Mouse (Mus musculus) thymus, adult 2 months (tissue): Measurements from ENCODE around the gene Dqx1. TPM values are rescaled to one million over a fixed set of nuclear protein-coding genes. Genes with fewer than 3 reads are reported as not detected.

Source experiments
- DNase-seq: peaks from one replicate; pipeline ENCODE4 v3.0.0; 2021
- H3K27ac ChIP-seq: fragments of 200-500 bp; 2 replicates; pipeline ENCODE4 v1.5.1; 2012; ENCODE audit warnings: low read length, control low read depth; ENCODE audit not compliant: control insufficient read depth, insufficient read depth
- H3K27me3 ChIP-seq: fragments of 200-500 bp; 2 replicates; pipeline ENCODE4 v1.6.1; 2012; ENCODE audit warnings: mild to moderate bottlenecking, low read length, moderate library complexity, mixed read lengths; ENCODE audit not compliant: control insufficient read depth, insufficient read depth
- H3K36me3 ChIP-seq: fragments of 200-500 bp; 2 replicates; pipeline ENCODE4 v1.6.1; 2012; ENCODE audit warnings: mild to moderate bottlenecking, low read length, moderate library complexity; ENCODE audit not compliant: control insufficient read depth, insufficient read depth
- H3K4me1 ChIP-seq: fragments of 200-500 bp; replicated peaks from 2 replicates; pipeline ENCODE4 v1.6.1; 2012; ENCODE audit warnings: low read length; ENCODE audit not compliant: control insufficient read depth, insufficient read depth
- H3K4me3 ChIP-seq: fragments of 200-500 bp; 2 replicates; pipeline ENCODE4 v1.5.1; 2012; ENCODE audit warnings: mild to moderate bottlenecking, low read length, control low read depth, moderate library complexity; ENCODE audit not compliant: control insufficient read depth, insufficient read depth
- CTCF ChIP-seq: fragments of 200-500 bp; IDR thresholded peaks from 2 replicates; pipeline ENCODE4 v1.5.1; 2012; ENCODE audit warnings: mild to moderate bottlenecking, control low read depth, low read length, moderate library complexity, borderline replicate concordance; ENCODE audit not compliant: control insufficient read depth, poor library complexity, insufficient read depth; ENCODE audit errors: extremely low read depth
- POLR2A ChIP-seq: fragments of 200-500 bp; IDR thresholded peaks from 2 replicates; pipeline ENCODE4 v1.6.1; 2012; ENCODE audit warnings: mild to moderate bottlenecking, low read length, control low read depth, moderate library complexity; ENCODE audit not compliant: control insufficient read depth, poor library complexity, insufficient read depth; ENCODE audit errors: extremely low read depth
- WGBS: fragments of 180-500 bp; shearing (Covaris S2); methylation state at CpG from one replicate; pipeline ENCODE4 v1.1.7; 2018; 5-methylcytosine and 5-hydroxymethylcytosine counted together
- polyA plus RNA-seq: library from polyadenylated mRNA; depleted of rRNA; stranded (reverse); fragments of >200 nt; gene quantifications from 2 replicates; pipeline ENCODE4 v1.2.3, GENCODE M21; 2012

Dqx1 gene
- polyA plus RNA-seq, 1 experiment, result 4.4 TPM

DNA sequence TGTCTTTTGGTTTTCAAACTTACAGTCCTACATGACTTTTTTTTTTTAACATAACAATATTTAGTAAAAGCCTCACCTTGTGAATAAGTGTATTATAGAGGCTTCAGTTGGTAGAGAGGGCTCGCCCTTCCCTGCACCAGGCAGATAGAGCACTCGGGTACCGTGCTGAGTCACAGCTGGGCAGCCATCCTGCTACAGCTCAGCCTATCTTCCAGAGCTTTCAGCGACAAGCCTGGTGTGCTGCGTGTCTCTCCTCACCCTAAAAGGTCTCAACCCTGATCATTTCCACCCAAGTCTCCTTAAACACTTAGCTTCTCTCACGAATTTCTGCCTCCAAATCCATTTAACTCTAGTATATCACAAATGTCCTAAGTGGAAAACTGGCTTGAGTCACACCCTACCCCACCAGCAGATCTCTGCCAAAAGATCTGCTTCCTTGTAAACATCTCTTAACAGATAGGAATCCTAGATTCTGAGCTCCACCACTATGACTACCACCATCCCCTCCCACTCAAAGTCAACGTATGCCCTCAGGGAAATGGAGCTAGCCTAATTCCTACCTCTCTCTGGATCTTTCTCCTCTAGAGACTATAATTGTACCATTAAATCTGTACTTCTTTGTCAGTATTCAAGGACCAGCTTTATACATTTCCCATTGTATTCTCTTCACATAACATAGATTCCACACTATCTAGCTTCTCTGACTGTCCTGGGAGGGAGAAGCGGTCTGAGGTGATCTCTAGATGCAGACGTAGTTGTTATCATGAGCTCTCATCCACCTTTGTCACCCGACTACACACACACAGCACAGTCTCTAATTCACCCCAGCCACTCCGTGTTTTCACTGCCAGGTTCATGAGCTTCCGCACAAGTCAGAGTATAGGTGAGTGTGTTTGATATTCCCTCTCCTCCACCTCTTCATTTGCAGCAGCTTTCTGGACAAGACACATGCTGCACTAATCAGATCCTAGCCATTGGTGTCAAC lies 42.9 kb upstream of the Dqx1 start:
- no peak overlapping the region for H3K4me3 ChIP-seq
- 71% methylated on average over 12 of the region's 12 CpGs for WGBS
- no peak overlapping the region for H3K27ac ChIP-seq

DNA sequence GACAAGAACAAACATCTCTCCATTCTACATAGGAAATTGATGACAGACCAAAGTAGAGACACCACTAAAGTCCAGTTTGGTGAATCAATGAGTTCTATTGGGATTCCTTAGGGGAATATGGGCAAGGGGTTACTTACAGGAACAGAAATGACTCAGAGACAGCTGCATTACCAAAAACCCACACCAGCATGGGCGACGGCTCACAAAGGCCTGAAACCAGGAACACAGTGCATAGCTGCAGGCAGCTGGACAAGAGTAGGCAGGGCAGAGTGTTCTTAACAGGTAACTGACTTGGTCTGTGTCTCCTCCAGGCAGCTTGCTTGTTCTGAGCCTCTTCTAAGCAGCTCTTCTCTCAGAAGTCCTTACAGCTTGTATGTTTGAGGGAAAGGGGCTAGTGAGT lies 41.9 kb upstream of the Dqx1 start:
- TF ChIP-seq POLR2A, result no peak
- no peak for TF ChIP-seq CTCF
- WGBS, result 92% methylated on average over 2 of the region's 2 CpGs
- Histone ChIP-seq H3K4me1 (no peaks in the 10 kb centered on the region; the same call in 1 of the 2 replicates), H3K27me3 (no peaks in the 10 kb centered on the region), H3K36me3 (no peaks in the 10 kb centered on the region), H3K27ac (no peak overlapping the region), H3K4me3 (no peak overlapping the region)
- DNase-seq, result no peak

More for the DNA sequence above, 42.9 kb upstream of the Dqx1 start:
- TF ChIP-seq POLR2A, result no peak
- TF ChIP-seq CTCF, result no peak
- no peaks in the 10 kb centered on the region for H3K27me3 ChIP-seq
- H3K4me1 ChIP-seq, result peaks cover 2% of the 10 kb centered on the region; the same call in 1 of the 2 replicates
- H3K36me3 ChIP-seq, result no peaks in the 10 kb centered on the region
- no peak for DNase-seq

DNA sequence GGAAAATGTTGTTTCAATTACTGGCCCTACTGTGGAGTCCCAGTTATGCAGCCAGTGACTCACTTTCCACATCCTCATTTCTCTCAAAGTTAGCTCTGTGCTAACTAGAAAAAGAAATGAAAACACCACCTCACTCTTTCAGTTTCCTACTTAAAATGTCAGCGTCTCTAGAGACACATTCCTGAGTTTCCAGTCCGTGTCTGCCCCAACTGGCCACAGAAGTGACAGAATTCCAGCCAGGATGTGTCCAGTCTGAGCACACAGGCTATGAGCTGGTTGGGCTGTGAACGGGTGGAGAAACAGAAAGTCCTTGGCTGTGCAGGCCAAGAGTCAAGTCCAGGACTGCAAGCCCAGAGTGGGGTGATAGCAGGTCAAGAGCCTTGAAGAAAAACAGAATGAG lies 40.5 kb upstream of the Dqx1 start:
- no peak overlapping the region for H3K27ac ChIP-seq
- H3K4me3 ChIP-seq, result no peak overlapping the region
- WGBS, result 86% methylated on average over 3 of the region's 3 CpGs
- no peaks in the 10 kb centered on the region; the same call in 1 of the 2 replicates for H3K4me1 ChIP-seq
- no peaks in the 10 kb centered on the region for H3K27me3 ChIP-seq
- no peak for DNase-seq
- no peaks in the 10 kb centered on the region for H3K36me3 ChIP-seq
- TF ChIP-seq POLR2A, result no peak
- TF ChIP-seq CTCF, result no peak

DNA sequence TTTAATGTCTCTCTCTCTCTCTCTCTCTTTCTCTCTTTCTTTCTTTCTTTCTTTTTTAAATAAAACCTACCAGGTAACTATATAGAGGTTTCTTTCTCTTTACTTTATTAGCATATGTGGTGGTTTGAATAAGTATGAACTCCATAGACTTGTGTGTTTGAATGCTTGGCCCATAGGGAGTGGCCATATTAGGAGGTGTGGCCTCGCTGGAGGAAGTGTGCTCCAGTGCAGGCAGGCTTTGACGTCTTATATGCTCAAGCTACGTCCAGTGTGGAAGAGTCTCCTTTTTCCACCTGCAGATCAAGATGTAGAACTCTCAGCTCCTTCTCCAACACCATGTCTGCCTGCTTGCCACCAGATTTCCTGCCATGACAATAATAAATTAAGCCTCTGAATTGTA lies 38.6 kb upstream of the Dqx1 start:
- WGBS, result 90% methylated on average over 3 of the region's 3 CpGs
- TF ChIP-seq CTCF, result no peak
- no peak for TF ChIP-seq POLR2A
- no peak overlapping the region for H3K27ac ChIP-seq
- H3K27me3 ChIP-seq, result no peaks in the 10 kb centered on the region
- no peak overlapping the region for H3K4me3 ChIP-seq
- H3K4me1 ChIP-seq, result no peaks in the 10 kb centered on the region
- no peaks in the 10 kb centered on the region for H3K36me3 ChIP-seq
- DNase-seq, result no peak

DNA sequence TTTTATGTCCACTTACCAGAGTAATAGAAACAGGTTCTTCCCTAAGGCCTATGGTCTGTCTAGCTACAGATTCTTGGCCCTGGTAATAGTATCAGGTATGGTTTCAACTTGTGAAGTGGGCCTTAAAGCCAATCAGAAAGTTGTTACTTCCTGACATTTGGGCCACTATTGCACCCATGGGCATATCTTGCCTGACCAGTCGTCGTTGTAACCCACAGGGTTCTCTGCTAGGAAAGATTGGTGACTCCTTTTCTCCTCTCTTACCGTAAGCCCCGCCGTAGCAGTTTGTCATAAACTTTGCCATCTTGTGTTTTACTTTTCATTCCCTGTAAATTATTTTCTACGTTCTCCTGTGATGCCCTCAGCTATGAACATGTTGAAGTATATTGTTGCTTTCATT lies 37.5 kb upstream of the Dqx1 start:
- no peak for TF ChIP-seq CTCF
- TF ChIP-seq POLR2A, result no peak
- Histone ChIP-seq H3K36me3 (no peaks in the 10 kb centered on the region), H3K4me3 (no peak overlapping the region), H3K4me1 (no peaks in the 10 kb centered on the region), H3K27me3 (no peaks in the 10 kb centered on the region), H3K27ac (no peak overlapping the region)
- 95% methylated on average over 6 of the region's 6 CpGs for WGBS
- no peak for DNase-seq

DNA sequence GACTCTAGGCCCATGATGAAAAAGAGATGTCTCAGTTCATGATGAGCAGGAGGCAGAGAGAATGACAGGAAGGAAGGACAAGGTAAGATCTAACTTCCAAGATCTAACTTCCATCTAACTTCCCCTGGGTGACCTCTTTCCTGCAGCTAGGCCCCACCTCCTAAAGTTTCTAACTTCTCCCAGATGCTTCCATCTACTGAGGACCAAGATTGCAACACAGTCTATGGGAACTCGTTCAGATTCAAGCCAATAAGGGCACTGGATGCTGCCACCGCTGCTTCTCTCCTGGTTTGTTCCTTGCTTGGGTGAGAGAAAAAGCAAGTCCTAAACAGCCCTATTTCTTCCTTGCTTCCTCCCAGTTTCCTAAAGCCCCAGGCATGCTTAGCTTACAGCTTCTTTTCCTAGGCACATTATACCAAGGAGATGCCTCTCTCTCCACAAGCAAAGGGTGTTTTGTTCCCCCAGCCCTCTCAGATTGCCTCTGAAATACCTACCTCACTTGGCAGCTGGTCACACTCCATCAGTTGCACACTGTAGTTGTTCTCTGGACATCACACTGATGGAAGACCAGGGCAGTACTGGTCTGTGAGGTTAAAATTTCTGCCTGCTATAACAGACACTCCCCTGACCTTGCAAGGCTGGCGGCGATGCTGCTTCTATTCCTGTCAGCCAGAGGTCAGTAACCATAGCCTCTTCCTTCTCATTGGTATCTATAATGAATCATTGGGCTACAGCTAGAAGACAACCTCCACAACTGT lies 36.6 kb upstream of the Dqx1 start:
- 89% methylated on average over 4 of the region's 4 CpGs for WGBS
- no peak overlapping the region for H3K4me3 ChIP-seq

More for the DNA sequence above, 36.6 kb upstream of the Dqx1 start:
- no peak for DNase-seq
- no peaks in the 10 kb centered on the region for H3K4me1 ChIP-seq
- H3K27ac ChIP-seq, result no peak overlapping the region
- H3K36me3 ChIP-seq, result no peaks in the 10 kb centered on the region
- no peaks in the 10 kb centered on the region for H3K27me3 ChIP-seq
- TF ChIP-seq CTCF, result no peak
- no peak for TF ChIP-seq POLR2A
